Mouse (Mus musculus) cortical plate, adult 2 months (tissue): ENCODE results near the gene Dock2.

Source experiments
- CTCF ChIP-seq: fragments of 200-500 bp; IDR thresholded peaks from 2 replicates; pipeline ENCODE4 v1.5.1; 2011; ENCODE audit warnings: mild to moderate bottlenecking, control low read depth, low read length; ENCODE audit not compliant: insufficient read depth; ENCODE audit errors: extremely low read depth
- POLR2A ChIP-seq: fragments of 200-500 bp; IDR thresholded peaks from 2 replicates; pipeline ENCODE4 v1.6.1; 2011; ENCODE audit warnings: mild to moderate bottlenecking, low read length, control low read depth; ENCODE audit not compliant: insufficient read depth; ENCODE audit errors: extremely low read depth

DNA sequence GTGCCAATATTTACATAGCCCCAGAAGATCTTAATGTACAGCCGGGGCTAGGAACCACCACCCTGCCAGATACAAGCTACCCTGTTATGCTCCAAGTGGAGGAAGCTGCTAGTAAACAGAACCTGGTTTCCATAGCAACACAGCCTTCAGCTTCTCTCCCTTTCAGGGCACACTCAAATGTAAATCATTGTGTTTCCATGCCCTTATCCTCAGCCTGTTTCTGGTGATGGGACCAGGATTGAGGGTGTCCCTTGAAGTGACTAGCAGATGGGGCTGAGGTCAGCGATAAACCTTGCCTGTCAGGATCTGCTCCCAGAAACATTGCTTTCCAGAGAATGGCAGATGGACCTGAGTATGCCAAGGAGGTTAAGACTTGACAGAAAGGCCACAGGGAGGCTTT lies 427.6 kb downstream of the Dock2 start:
- TF ChIP-seq CTCF (no peak), POLR2A (no peak)
